Comparison of ENCODE assay signal across 12 mouse cellular contexts in genomic region chr2:117587381-117587780, GRCm38 (mm10).
DNase-seq lines count a peak whose midpoint lies in the region; ATAC-seq and TF ChIP-seq lines count a peak whose summit lies in the region.
"Had no signal": no experiment of that assay in that cellular context is flagged by ENCODE, and none has a peak within 500 bp of the region (broad histone marks: within the 10 kb centered on the region; RNA-seq: fewer than 3 reads in every experiment).

No protein-coding gene starts in this region.

- no peak for TF ChIP-seq POLR2A in lung, adult 2 months (IDR thresholded peaks at IDR 0.05; ENCODE audit: borderline replicate concordance, extremely low read depth, low read depth, low read length)

- ATAC-seq in lung, embryonic 14.5 days (ENCODE audit: insufficient read depth), result peak; percentile 63; the same call in 1 of the 2 replicates
- peak; percentile 42; the same call in 1 of the 2 replicates for ATAC-seq in kidney, embryonic 16.5 days (ENCODE audit: low FRiP score, low TSS enrichment)
- ATAC-seq: intestine, embryonic 16.5 days had no signal

- H3K9me3 ChIP-seq in lung, embryonic 14.5 days (ENCODE audit: low read depth, low read length), result 0 out of 2 replicates have a peak, but pooled peaks cover 3% of the 10 kb centered on the region
- no peaks in the 10 kb centered on the region for H3K9me3 ChIP-seq in kidney, embryonic 16.5 days (ENCODE audit: low read length)

- H3K4me2 ChIP-seq in lung, embryonic 14.5 days, result no peak overlapping the region
- H3K4me2 ChIP-seq in kidney, embryonic 16.5 days (replicated peaks; ENCODE audit: low read depth, low read length), result no peak overlapping the region

- no peaks in the 10 kb centered on the region for H3K4me1 ChIP-seq in lung, embryonic 14.5 days (ENCODE audit: insufficient read depth)
- no peaks in the 10 kb centered on the region for H3K4me1 ChIP-seq in lung, adult 2 months (ENCODE audit: control insufficient read depth, insufficient read depth, low read length)
- H3K4me1 ChIP-seq in kidney, embryonic 16.5 days (ENCODE audit: insufficient read depth, low read length), result no peaks in the 10 kb centered on the region

- no peak for TF ChIP-seq CTCF in gastrocnemius, adult 2 months (IDR thresholded peaks at IDR 0.05)
- TF ChIP-seq CTCF in lung, embryonic 14.5 days (IDR thresholded peaks at IDR 0.05; ENCODE audit: low read depth), result no peak
- no peak for TF ChIP-seq CTCF in lung, adult 2 months (IDR thresholded peaks at IDR 0.05; ENCODE audit: insufficient read depth, low read length)

- no peaks in the 10 kb centered on the region for H3K27me3 ChIP-seq in lung, embryonic 14.5 days (ENCODE audit: insufficient read depth, low read length)
- no peaks in the 10 kb centered on the region for H3K27me3 ChIP-seq in kidney, embryonic 16.5 days (ENCODE audit: insufficient read depth, low read length)

- H3K9ac ChIP-seq in lung, embryonic 14.5 days, result no peak overlapping the region
- H3K9ac ChIP-seq in kidney, embryonic 16.5 days (replicated peaks; ENCODE audit: low read length), result no peak overlapping the region

- no peak overlapping the region for H3K27ac ChIP-seq in gastrocnemius, adult 2 months
- H3K27ac ChIP-seq in lung, embryonic 14.5 days (ENCODE audit: low read depth), result peak overlapping the region; percentile 30; the same call in 1 of the 2 replicates
- peak overlapping the region; percentile 67 for H3K27ac ChIP-seq in kidney, embryonic 16.5 days (ENCODE audit: low read length)

- H3K36me3 ChIP-seq in lung, embryonic 14.5 days (ENCODE audit: insufficient read depth), result no peaks in the 10 kb centered on the region
- H3K36me3 ChIP-seq in kidney, embryonic 16.5 days (ENCODE audit: insufficient read depth, low read length), result no peaks in the 10 kb centered on the region

- peak; percentile 26 for DNase-seq in gastrocnemius, adult 2 months
- DNase-seq in gastrocnemius, adult 8-10 months (ENCODE audit: low spot score in 2 of 2), result no peak
- DNase-seq in lung, embryonic 14.5 days, result peak; percentile 73
- no peak for DNase-seq in lung, adult 2 months
- DNase-seq in lung, postnatal 14 days, result peak; percentile 14
- DNase-seq in right cerebral cortex, adult 18-20 months, result no peak
- DNase-seq in left cerebral cortex, postnatal 25 days (ENCODE audit: low spot score in 2 of 2), result no peak
- DNase-seq: cerebellum, adult 9-11 months; right cerebral cortex, postnatal 14 days; thymus, postnatal 25 days had no signal

- no peak overlapping the region for H3K4me3 ChIP-seq in gastrocnemius, adult 2 months
- H3K4me3 ChIP-seq in lung, embryonic 14.5 days (ENCODE audit: low read depth, low read length), result no peak overlapping the region
- H3K4me3 ChIP-seq in lung, adult 2 months (replicated peaks; ENCODE audit: extremely low read depth, low read depth, low read length), result no peak overlapping the region
- H3K4me3 ChIP-seq in kidney, embryonic 16.5 days (ENCODE audit: low read length), result no peak overlapping the region

- 45% methylated on average over 3 of the region's 3 CpGs for WGBS in lung, embryonic 14.5 days
- 53% methylated on average over 3 of the region's 3 CpGs for WGBS in lung, adult 2 months
- WGBS in kidney, embryonic 16.5 days, result 58% methylated on average over 3 of the region's 3 CpGs

- intact Hi-C loops in gastrocnemius, adult 2 months (cut with DNase I), result no loop called here
- intact Hi-C loops in left cerebral cortex, postnatal 25 days (cut with DNase I), result no loop called here

Comparison
In these comparisons a context has a peak if more than half of its experiments do, and no peak if none do; other contexts are left out.
1. DNase-seq: peak in gastrocnemius, adult 2 months (single experiment), lung, embryonic 14.5 days (single experiment) and lung, postnatal 14 days (single experiment); none in gastrocnemius, adult 8-10 months (0 of 2), lung, adult 2 months (single experiment), right cerebral cortex, adult 18-20 months (single experiment) and left cerebral cortex, postnatal 25 days (0 of 2).